Mouse (Mus musculus): ENCODE data around the gene Gm21958. TPM values are rescaled to one million over a fixed set of nuclear protein-coding genes. Genes with fewer than 3 reads are reported as not detected.

Gm21958 gene
- total and polyA plus RNA-seq, 2 experiments: not detected

- no peaks in the 10 kb centered on the region for H3K27me3 ChIP-seq (ENCODE audit: control insufficient read depth, insufficient read depth, low read length)
- TF ChIP-seq POLR2A (IDR thresholded peaks at IDR 0.05; ENCODE audit: extremely low read depth, insufficient read depth, low read length) (no peak), CTCF (IDR thresholded peaks at IDR 0.05; ENCODE audit: low read depth, low read length) (no peak)
- H3K4me1 ChIP-seq (ENCODE audit: control insufficient read depth, insufficient read depth, low read length): no peaks in the 10 kb centered on the region
- WGBS: 73% methylated on average over 13 of the region's 13 CpGs
- no peak overlapping the region for H3K4me3 ChIP-seq (ENCODE audit: insufficient read depth, low read depth, low read length)
- no peak overlapping the region for H3K9ac ChIP-seq (ENCODE audit: low read depth, low read length)
- no peaks in the 10 kb centered on the region for H3K79me2 ChIP-seq (ENCODE audit: control insufficient read depth, insufficient read depth, low read length)
- no peak for DNase-seq (ENCODE audit: extremely low read depth, low read depth, low spot score)
- no peak overlapping the region for H3K27ac ChIP-seq (replicated peaks; ENCODE audit: insufficient read depth, low read depth, low read length)
- H3K36me3 ChIP-seq (ENCODE audit: control insufficient read depth, insufficient read depth, low read length): no peaks in the 10 kb centered on the region
Observed at GRCm38 (mm10) chr3:54672557-54673529, 41.3 kb downstream of the Gm21958 start.

DNA sequence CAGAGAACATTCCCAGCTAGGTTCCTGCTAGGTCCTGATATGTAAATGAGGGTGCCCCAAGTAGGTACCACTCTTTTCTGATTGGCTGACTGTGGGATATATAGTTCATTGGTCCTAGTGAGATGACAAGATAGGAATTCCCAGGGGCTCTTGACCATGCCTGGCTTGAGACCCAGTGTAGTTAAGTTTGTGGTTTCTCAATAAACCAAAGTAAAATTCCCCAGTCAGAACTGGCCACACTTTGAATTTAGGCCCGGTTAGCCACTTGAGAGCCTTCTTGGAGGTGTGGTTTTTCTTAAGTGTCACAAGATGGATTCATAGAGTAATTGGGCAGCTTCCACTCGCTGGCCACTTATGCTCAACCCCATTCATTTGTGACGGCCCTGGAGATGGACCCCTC lies 42.0 kb downstream of the Gm21958 start:
- no peak overlapping the region for H3K4me3 ChIP-seq (ENCODE audit: insufficient read depth, low read depth, low read length)
- H3K9ac ChIP-seq (ENCODE audit: low read depth, low read length): no peak overlapping the region
- no peaks in the 10 kb centered on the region for H3K27me3 ChIP-seq (ENCODE audit: control insufficient read depth, insufficient read depth, low read length)
- no peak for TF ChIP-seq POLR2A (IDR thresholded peaks at IDR 0.05; ENCODE audit: extremely low read depth, insufficient read depth, low read length)
- WGBS: 80% methylated on average over 3 of the region's 3 CpGs
- H3K27ac ChIP-seq (replicated peaks; ENCODE audit: insufficient read depth, low read depth, low read length): no peak overlapping the region
- no peak for DNase-seq (ENCODE audit: extremely low read depth, low read depth, low spot score)
- H3K79me2 ChIP-seq (ENCODE audit: control insufficient read depth, insufficient read depth, low read length): no peaks in the 10 kb centered on the region
- no peaks in the 10 kb centered on the region for H3K4me1 ChIP-seq (ENCODE audit: control insufficient read depth, insufficient read depth, low read length)
- H3K36me3 ChIP-seq (ENCODE audit: control insufficient read depth, insufficient read depth, low read length): no peaks in the 10 kb centered on the region

GRCm38 (mm10) chr3:54669559-54669958 lies 44.6 kb downstream of the Gm21958 start:
- 74% methylated on average over 6 of the region's 6 CpGs for WGBS
- H3K36me3 ChIP-seq (ENCODE audit: control insufficient read depth, insufficient read depth, low read length): no peaks in the 10 kb centered on the region
- H3K9ac ChIP-seq (ENCODE audit: low read depth, low read length): no peak overlapping the region
- H3K4me3 ChIP-seq (ENCODE audit: insufficient read depth, low read depth, low read length): no peak overlapping the region
- DNase-seq (ENCODE audit: extremely low read depth, low read depth, low spot score): no peak
- peak; percentile 45 for TF ChIP-seq CTCF (IDR thresholded peaks at IDR 0.05; ENCODE audit: low read depth, low read length)
- no peak for TF ChIP-seq POLR2A (IDR thresholded peaks at IDR 0.05; ENCODE audit: extremely low read depth, insufficient read depth, low read length)
- H3K27me3 ChIP-seq (ENCODE audit: control insufficient read depth, insufficient read depth, low read length): no peaks in the 10 kb centered on the region
- no peak overlapping the region for H3K27ac ChIP-seq (replicated peaks; ENCODE audit: insufficient read depth, low read depth, low read length)
- no peaks in the 10 kb centered on the region for H3K79me2 ChIP-seq (ENCODE audit: control insufficient read depth, insufficient read depth, low read length)
- no peaks in the 10 kb centered on the region for H3K4me1 ChIP-seq (ENCODE audit: control insufficient read depth, insufficient read depth, low read length)

- H3K4me1 ChIP-seq (ENCODE audit: control insufficient read depth, insufficient read depth, low read length): no peaks in the 10 kb centered on the region
- DNase-seq (ENCODE audit: extremely low read depth, low read depth, low spot score): no peak
- H3K9ac ChIP-seq (ENCODE audit: low read depth, low read length): no peak overlapping the region
- H3K4me3 ChIP-seq (ENCODE audit: insufficient read depth, low read depth, low read length): no peak overlapping the region
- no peak for TF ChIP-seq CTCF (IDR thresholded peaks at IDR 0.05; ENCODE audit: low read depth, low read length)
- no peak for TF ChIP-seq POLR2A (IDR thresholded peaks at IDR 0.05; ENCODE audit: extremely low read depth, insufficient read depth, low read length)
- H3K79me2 ChIP-seq (ENCODE audit: control insufficient read depth, insufficient read depth, low read length): no peaks in the 10 kb centered on the region
- H3K27ac ChIP-seq (replicated peaks; ENCODE audit: insufficient read depth, low read depth, low read length): no peak overlapping the region
- WGBS: 67% methylated on average over 6 of the region's 6 CpGs
- no peaks in the 10 kb centered on the region for H3K27me3 ChIP-seq (ENCODE audit: control insufficient read depth, insufficient read depth, low read length)
- no peaks in the 10 kb centered on the region for H3K36me3 ChIP-seq (ENCODE audit: control insufficient read depth, insufficient read depth, low read length)
Observed at GRCm38 (mm10) chr3:54668722-54669121, 45.4 kb downstream of the Gm21958 start.

- no peak overlapping the region for H3K4me3 ChIP-seq (ENCODE audit: insufficient read depth, low read depth, low read length)
- no peak for DNase-seq (ENCODE audit: extremely low read depth, low read depth, low spot score)
- no peak overlapping the region for H3K9ac ChIP-seq (ENCODE audit: low read depth, low read length)
- no peaks in the 10 kb centered on the region for H3K79me2 ChIP-seq (ENCODE audit: control insufficient read depth, insufficient read depth, low read length)
- no peak for TF ChIP-seq POLR2A (IDR thresholded peaks at IDR 0.05; ENCODE audit: extremely low read depth, insufficient read depth, low read length)
- TF ChIP-seq CTCF (IDR thresholded peaks at IDR 0.05; ENCODE audit: low read depth, low read length): no peak
- H3K27me3 ChIP-seq (ENCODE audit: control insufficient read depth, insufficient read depth, low read length): no peaks in the 10 kb centered on the region
- 92% methylated on average over 3 of the region's 3 CpGs for WGBS
- no peak overlapping the region for H3K27ac ChIP-seq (replicated peaks; ENCODE audit: insufficient read depth, low read depth, low read length)
- no peaks in the 10 kb centered on the region for H3K4me1 ChIP-seq (ENCODE audit: control insufficient read depth, insufficient read depth, low read length)
- H3K36me3 ChIP-seq (ENCODE audit: control insufficient read depth, insufficient read depth, low read length): no peaks in the 10 kb centered on the region
Observed at GRCm38 (mm10) chr3:54668141-54668540, 46.0 kb downstream of the Gm21958 start.

Other genes starting within 250 kb of the Gm21958 start
- 16.4 and 17.0 TPM in 2 replicates for gene Supt20, start 21.5 kb downstream of the Gm21958 start, total RNA-seq (2014; rRNA removed)
- gene Supt20, start 21.5 kb downstream of the Gm21958 start, polyA plus RNA-seq (2012; rRNA removed): 10.0 and 15.0 TPM in 2 replicates
- gene Exosc8, start 21.0 kb upstream of the Gm21958 start, total RNA-seq (2014; rRNA removed): 17.4 and 22.1 TPM in 2 replicates
- gene Exosc8, start 21.0 kb upstream of the Gm21958 start, polyA plus RNA-seq (2012; rRNA removed): 8.0 and 10.1 TPM in 2 replicates
- 28.3 and 33.4 TPM in 2 replicates for gene Alg5, start 21.2 kb upstream of the Gm21958 start, total RNA-seq (2014; rRNA removed)
- 14.8 and 17.5 TPM in 2 replicates for gene Alg5, start 21.2 kb upstream of the Gm21958 start, polyA plus RNA-seq (2012; rRNA removed)
- 3.8 and 7.2 TPM in 2 replicates for gene Smad9, start 41.2 kb upstream of the Gm21958 start, total RNA-seq (2014; rRNA removed)
- gene Smad9, start 41.2 kb upstream of the Gm21958 start, polyA plus RNA-seq (2012; rRNA removed): 2.1 and 4.6 TPM in 2 replicates
- gene Rfxap, start 93.4 kb upstream of the Gm21958 start, total RNA-seq (2014; rRNA removed): 10.6 and 11.4 TPM in 2 replicates
- 10.8 and 13.1 TPM in 2 replicates for gene Rfxap, start 93.4 kb upstream of the Gm21958 start, polyA plus RNA-seq (2012; rRNA removed)
- not detected in 2 replicates for gene Sertm1, start 201.5 kb upstream of the Gm21958 start, total RNA-seq (2014; rRNA removed)
- not detected in 2 replicates for gene Sertm1, start 201.5 kb upstream of the Gm21958 start, polyA plus RNA-seq (2012; rRNA removed)

All from liver, adult 2 months (tissue).